Mouse (Mus musculus) myocyte (in vitro differentiated cells): Measurements from ENCODE around the gene Slc16a12. TPM values are rescaled to one million over a fixed set of nuclear protein-coding genes. Genes with fewer than 3 reads are reported as not detected.

Experiments
- H3K27me3 ChIP-seq: one replicate; pipeline ENCODE4 v1.6.1; 2011; ENCODE audit not compliant: control insufficient read depth, insufficient read depth, insufficient read length
- H3K36me3 ChIP-seq: one replicate; pipeline ENCODE4 v1.6.1; 2011; ENCODE audit not compliant: control insufficient read depth, insufficient read depth
- H3K4me2 ChIP-seq: one replicate; pipeline ENCODE4 v1.6.1; 2011; ENCODE audit warnings: low read depth, control low read depth
- H3K4me3 ChIP-seq: one replicate; pipeline ENCODE4 v1.5.1; 2011; ENCODE audit warnings: mild to moderate bottlenecking, control low read depth, moderate library complexity
- H3K79me2 ChIP-seq: one replicate; pipeline ENCODE4 v1.6.1; 2011; ENCODE audit not compliant: control insufficient read depth, insufficient read depth
- H3ac ChIP-seq: one replicate; pipeline ENCODE4 v1.6.1; 2011; ENCODE audit not compliant: control insufficient read depth, insufficient read length
- CEBPB ChIP-seq: IDR thresholded peaks from 2 replicates; pipeline ENCODE4 v1.6.1; 2011; ENCODE audit warnings: mild to moderate bottlenecking, moderate library complexity; ENCODE audit not compliant: poor library complexity, insufficient read depth, severe bottlenecking
- E2F4 ChIP-seq: IDR thresholded peaks from one replicate; pipeline ENCODE4 v1.6.1; 2011; ENCODE audit warnings: mild to moderate bottlenecking, control low read depth, moderate library complexity; ENCODE audit not compliant: insufficient read depth
- MAX ChIP-seq: IDR thresholded peaks from one replicate; pipeline ENCODE4 v1.6.1; 2011; ENCODE audit warnings: low read depth, mild to moderate bottlenecking, control low read depth
- MYOD1 ChIP-seq, 3 experiments: IDR thresholded peaks; one replicate each; pipeline ENCODE4 v1.6.1; 2011; ENCODE audit warnings: control low read depth in 2 of 3, low read depth in 2 of 3, mild to moderate bottlenecking in 2 of 3, moderate library complexity in 1 of 3; ENCODE audit not compliant: insufficient read length in 2 of 3, control insufficient read depth in 1 of 3
- MYOG ChIP-seq, 3 experiments: IDR thresholded peaks; one replicate each; pipeline ENCODE4 v1.6.1; 2011; ENCODE audit warnings: control low read depth in 2 of 3, low read depth in 2 of 3, mild to moderate bottlenecking in 2 of 3; ENCODE audit not compliant: insufficient read length in 2 of 3, control insufficient read depth in 1 of 3, insufficient read depth in 1 of 3
- POLR2A ChIP-seq: IDR thresholded peaks from one replicate; pipeline ENCODE4 v1.6.1; 2011; ENCODE audit warnings: low read depth, mild to moderate bottlenecking, control low read depth, moderate library complexity; ENCODE audit not compliant: insufficient read length
- POLR2AphosphoS2 ChIP-seq: IDR thresholded peaks from one replicate; pipeline ENCODE4 v1.6.1; 2011; ENCODE audit warnings: low read depth, control low read depth; ENCODE audit not compliant: insufficient read length
- REST ChIP-seq: IDR thresholded peaks from one replicate; pipeline ENCODE4 v1.6.1; 2011; ENCODE audit warnings: mild to moderate bottlenecking, control low read depth, moderate library complexity; ENCODE audit not compliant: insufficient read depth, insufficient read length
- SRF ChIP-seq: IDR thresholded peaks from one replicate; pipeline ENCODE4 v1.6.1; 2011; ENCODE audit warnings: low read depth; ENCODE audit not compliant: control insufficient read depth, insufficient read length
- TCF12 ChIP-seq: IDR thresholded peaks from one replicate; pipeline ENCODE4 v1.6.1; 2011; ENCODE audit warnings: mild to moderate bottlenecking, control low read depth; ENCODE audit not compliant: poor library complexity, insufficient read depth, severe bottlenecking
- TCF3 ChIP-seq: IDR thresholded peaks from one replicate; pipeline ENCODE4 v1.6.1; 2011; ENCODE audit warnings: low read depth, control low read depth; ENCODE audit not compliant: insufficient read length
- USF1 ChIP-seq: IDR thresholded peaks from one replicate; pipeline ENCODE4 v1.6.1; 2011; ENCODE audit warnings: low read depth, mild to moderate bottlenecking, control low read depth, moderate library complexity
- polyA plus RNA-seq: library from polyadenylated mRNA; unstranded; fragments of >200 nt; fragmentation: generic; extraction: Trizol; gene quantifications from one replicate; pipeline ENCODE4 v1.2.1, GENCODE M21; 2012; ENCODE audit warnings: missing spikeins

Slc16a12 gene
- polyA plus RNA-seq, 1 experiment = 0.04 TPM

- TF ChIP-seq TCF3 = no peak
- TF ChIP-seq POLR2AphosphoS2 = no peak
- no peak for TF ChIP-seq MAX
- TF ChIP-seq SRF = no peak
- TF ChIP-seq MYOG (IDR thresholded peaks at IDR 0.05; ENCODE audit: control insufficient read depth in 1 of 3, insufficient read depth in 1 of 3, insufficient read length in 2 of 3, low read depth in 2 of 3) = no peak
- no peak for TF ChIP-seq REST
- no peak for TF ChIP-seq E2F4
- no peak for TF ChIP-seq MYOD1 (IDR thresholded peaks at IDR 0.05; ENCODE audit: control insufficient read depth in 1 of 3, insufficient read length in 2 of 3, low read depth in 2 of 3)
- no peak for TF ChIP-seq USF1
- TF ChIP-seq POLR2A = no peak
- TF ChIP-seq CEBPB = no peak
- no peak for TF ChIP-seq TCF12
- Histone ChIP-seq H3K27me3 (peaks cover 27% of the 10 kb centered on the region), H3K4me2 (no peak overlapping the region), H3ac (no peak overlapping the region), H3K79me2 (no peaks in the 10 kb centered on the region), H3K4me3 (no peak overlapping the region), H3K36me3 (no peaks in the 10 kb centered on the region)
Observed at GRCm38 (mm10) chr19:34627496-34627895, 119.6 kb downstream of the Slc16a12 start.

GRCm38 (mm10) chr19:34624663-34625062, 122.4 kb downstream of the Slc16a12 start:
- peaks cover 34% of the 10 kb centered on the region for H3K27me3 ChIP-seq
- no peak overlapping the region for H3ac ChIP-seq
- no peaks in the 10 kb centered on the region for H3K79me2 ChIP-seq
- H3K4me3 ChIP-seq = no peak overlapping the region
- no peaks in the 10 kb centered on the region for H3K36me3 ChIP-seq
- no peak for TF ChIP-seq TCF3
- no peak overlapping the region for H3K4me2 ChIP-seq

DNA sequence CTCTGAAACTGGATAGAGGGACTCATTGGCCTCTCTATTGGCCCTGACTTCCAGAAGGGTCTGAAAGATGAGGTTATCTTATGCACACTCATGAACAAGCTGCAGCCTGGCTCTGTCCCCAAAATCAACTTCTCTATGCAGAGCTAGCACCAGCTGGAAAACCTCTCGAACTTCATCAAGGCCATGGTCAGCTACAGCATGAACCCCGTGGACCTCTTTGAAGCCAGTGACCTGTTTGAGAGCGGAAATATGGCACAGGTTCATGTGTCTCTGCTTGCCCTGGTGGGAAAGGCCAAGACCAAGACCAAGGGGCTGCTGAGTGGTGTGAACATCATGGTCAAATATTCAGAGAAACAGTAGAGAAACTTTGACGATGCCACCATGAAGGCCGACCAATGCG, 123.3 kb downstream of the Slc16a12 start:
- no peaks in the 10 kb centered on the region for H3K79me2 ChIP-seq

DNA sequence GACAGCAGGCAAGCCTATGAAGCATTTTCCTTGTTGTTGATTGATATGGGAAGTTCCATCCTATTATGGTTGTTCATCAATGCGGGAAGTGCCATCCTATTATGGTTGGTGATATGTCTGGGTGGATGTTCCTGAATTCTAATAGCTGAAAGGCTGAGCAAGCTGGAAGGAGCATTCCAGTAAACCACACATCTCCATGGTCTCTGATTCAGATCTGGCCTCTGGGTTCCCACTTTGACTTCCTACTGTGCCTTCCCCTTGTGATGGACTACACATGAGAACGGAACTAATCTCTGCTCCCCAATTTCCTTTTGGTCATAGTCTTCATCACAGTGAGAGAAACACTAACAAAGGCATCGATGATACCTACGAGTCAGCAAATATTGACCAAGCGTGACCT, 126.2 kb downstream of the Slc16a12 start:
- no peaks in the 10 kb centered on the region for H3K79me2 ChIP-seq
- no peaks in the 10 kb centered on the region for H3K36me3 ChIP-seq
- no peak overlapping the region for H3K4me3 ChIP-seq
- peaks cover 34% of the 10 kb centered on the region for H3K27me3 ChIP-seq
- H3ac ChIP-seq = no peak overlapping the region
- H3K4me2 ChIP-seq = no peak overlapping the region
- TF ChIP-seq MAX = no peak
- no peak for TF ChIP-seq MYOG (IDR thresholded peaks at IDR 0.05; ENCODE audit: control insufficient read depth in 1 of 3, insufficient read depth in 1 of 3, insufficient read length in 2 of 3, low read depth in 2 of 3)
- TF ChIP-seq TCF3 = no peak
- TF ChIP-seq TCF12 = no peak
- TF ChIP-seq MYOD1 (IDR thresholded peaks at IDR 0.05; ENCODE audit: control insufficient read depth in 1 of 3, insufficient read length in 2 of 3, low read depth in 2 of 3) = no peak

More for the DNA sequence above, 123.3 kb downstream of the Slc16a12 start:
- no peak overlapping the region for H3ac ChIP-seq
- TF ChIP-seq MYOG (IDR thresholded peaks at IDR 0.05; ENCODE audit: control insufficient read depth in 1 of 3, insufficient read depth in 1 of 3, insufficient read length in 2 of 3, low read depth in 2 of 3) (no peak), TCF12 (no peak), USF1 (no peak), MAX (no peak), CEBPB (no peak)
- H3K4me2 ChIP-seq = no peak overlapping the region
- H3K27me3 ChIP-seq = peaks cover 34% of the 10 kb centered on the region
- H3K4me3 ChIP-seq = no peak overlapping the region
- no peaks in the 10 kb centered on the region for H3K36me3 ChIP-seq

Other genes starting within 250 kb of the Slc16a12 start
- gene Lipa, start 219.8 kb downstream of the Slc16a12 start, polyA plus RNA-seq = 21.4 TPM
- gene Ifit2, start 196.6 kb downstream of the Slc16a12 start, polyA plus RNA-seq = 1.8 TPM
- gene Ifit3, start 163.8 kb downstream of the Slc16a12 start, polyA plus RNA-seq = 0.23 TPM
- 0.05 TPM for gene Ifit1bl1, start 145.3 kb downstream of the Slc16a12 start, polyA plus RNA-seq
- 0.02 TPM for gene Ifit3b, start 139.3 kb downstream of the Slc16a12 start, polyA plus RNA-seq
- gene Ifit1bl2, start 106.5 kb downstream of the Slc16a12 start, polyA plus RNA-seq = 0.02 TPM
- 0.53 TPM for gene Ifit1, start 106.4 kb downstream of the Slc16a12 start, polyA plus RNA-seq
- 3.5 TPM for gene Pank1, start 132.2 kb upstream of the Slc16a12 start, polyA plus RNA-seq
- 1.9 TPM for gene Kif20b, start 175.1 kb upstream of the Slc16a12 start, polyA plus RNA-seq